Mouse (Mus musculus) intestine, embryonic 14.5 days (tissue): ENCODE measurements at regions not wholly inside any gene's neighbourhood (a gene's known extent, or its start where the extent isn't known, plus 50 kb on each side); places are given as distances from the start of the nearest gene placed in this dataset.

Source experiments
- ATAC-seq: fragments of 200-750 bp; cut with Nextera tagmentation; replicated peaks from 2 replicates; pipeline ENCODE4 v1.8.0; 2017; ENCODE audit warnings: low read depth, moderate number of reproducible peaks, moderate TSS enrichment, moderate library complexity; ENCODE audit not compliant: low FRiP score, low TSS enrichment
- DNase-seq: peaks from one replicate; pipeline ENCODE4 v3.0.0-alpha.2; 2018; ENCODE audit warnings: low spot score
- H3K27ac ChIP-seq: fragments of 300-500 bp; sonication (generic); 2 replicates; pipeline ENCODE4 v1.5.1; 2014; ENCODE audit warnings: low read depth, mild to moderate bottlenecking, control low read depth
- H3K27me3 ChIP-seq: fragments of 300-500 bp; sonication (generic); replicated peaks from 2 replicates; pipeline ENCODE4 v1.6.1; 2014; ENCODE audit warnings: low read length, control low read depth; ENCODE audit not compliant: control insufficient read depth, insufficient read depth
- H3K36me3 ChIP-seq: fragments of 300-500 bp; sonication (generic); 2 replicates; pipeline ENCODE4 v1.6.1; 2014; ENCODE audit warnings: low read length, control low read depth; ENCODE audit not compliant: control insufficient read depth, insufficient read depth
- H3K4me1 ChIP-seq: fragments of 300-500 bp; sonication (generic); replicated peaks from 2 replicates; pipeline ENCODE4 v1.6.1; 2014; ENCODE audit warnings: low read length, control low read depth, mixed read lengths; ENCODE audit not compliant: control insufficient read depth, insufficient read depth
- H3K4me2 ChIP-seq: fragments of 300-500 bp; sonication (generic); 2 replicates; pipeline ENCODE4 v1.6.1; 2014; ENCODE audit warnings: low read length
- H3K4me3 ChIP-seq: fragments of 300-500 bp; sonication (generic); 2 replicates; pipeline ENCODE4 v1.5.1; 2014; ENCODE audit warnings: low read depth, low read length, control low read depth, mixed read lengths
- H3K9ac ChIP-seq: fragments of 300-500 bp; sonication (generic); 2 replicates; pipeline ENCODE4 v1.6.1; 2014; ENCODE audit warnings: mild to moderate bottlenecking, low read length
- H3K9me3 ChIP-seq: fragments of 300-500 bp; sonication (generic); 2 replicates; pipeline ENCODE4 v1.6.1; 2016; ENCODE audit warnings: low read length, control low read depth; ENCODE audit not compliant: control insufficient read depth
- WGBS: fragments of 180-500 bp; shearing (Covaris S2); extraction: QIAGEN DNeasy Blood & Tissue Kit; methylation state at CpG from one replicate; pipeline ENCODE4 v1.1.7; 2014; 5-methylcytosine and 5-hydroxymethylcytosine counted together

- Histone ChIP-seq H3K4me2 (no peak overlapping the region), H3K4me1 (no peaks in the 10 kb centered on the region), H3K4me3 (no peak overlapping the region), H3K36me3 (no peaks in the 10 kb centered on the region), H3K9me3 (no peaks in the 10 kb centered on the region), H3K9ac (no peak overlapping the region), H3K27me3 (no peaks in the 10 kb centered on the region), H3K27ac (no peak overlapping the region)
- DNase-seq (no peak), ATAC-seq (no peak)
- WGBS, result 83% methylated on average over 3 of the region's 3 CpGs
Observed at GRCm38 (mm10) chr5:133940841-133941240, 158.7 kb upstream of the Castor2 start.

GRCm38 (mm10) chr5:133940030-133940429, 159.5 kb upstream of the Castor2 start:
- no peaks in the 10 kb centered on the region for H3K4me1 ChIP-seq
- H3K9me3 ChIP-seq, result no peaks in the 10 kb centered on the region
- H3K36me3 ChIP-seq, result no peaks in the 10 kb centered on the region
- WGBS, result 84% methylated on average over 2 of the region's 2 CpGs
- no peak overlapping the region for H3K27ac ChIP-seq
- no peak for ATAC-seq
- no peak for DNase-seq
- H3K9ac ChIP-seq, result no peak overlapping the region
- no peaks in the 10 kb centered on the region for H3K27me3 ChIP-seq
- no peak overlapping the region for H3K4me2 ChIP-seq
- H3K4me3 ChIP-seq, result no peak overlapping the region

- Histone ChIP-seq H3K27ac (no peak overlapping the region), H3K4me2 (no peak overlapping the region), H3K9me3 (no peaks in the 10 kb centered on the region), H3K36me3 (no peaks in the 10 kb centered on the region), H3K4me3 (no peak overlapping the region), H3K27me3 (no peaks in the 10 kb centered on the region), H3K4me1 (no peaks in the 10 kb centered on the region), H3K9ac (no peak overlapping the region)
- ATAC-seq, result no peak
- WGBS, result 76% methylated on average over 9 of the region's 9 CpGs
- DNase-seq, result no peak
Observed at GRCm38 (mm10) chr5:133937967-133938918, 161.3 kb upstream of the Castor2 start.

GRCm38 (mm10) chr5:133935451-133935850, 164.1 kb upstream of the Castor2 start:
- DNase-seq (no peak), ATAC-seq (no peak)
- no peak overlapping the region for H3K4me2 ChIP-seq
- no peaks in the 10 kb centered on the region for H3K36me3 ChIP-seq
- WGBS, result 90% methylated on average over 6 of the region's 6 CpGs
- no peaks in the 10 kb centered on the region for H3K4me1 ChIP-seq
- no peak overlapping the region for H3K27ac ChIP-seq
- no peak overlapping the region for H3K4me3 ChIP-seq
- H3K9me3 ChIP-seq, result no peaks in the 10 kb centered on the region
- no peak overlapping the region for H3K9ac ChIP-seq
- H3K27me3 ChIP-seq, result no peaks in the 10 kb centered on the region

- H3K27ac ChIP-seq, result no peak overlapping the region
- no peak for ATAC-seq
- 65% methylated on average over 6 of the region's 6 CpGs for WGBS
- H3K4me3 ChIP-seq, result no peak overlapping the region
- H3K36me3 ChIP-seq, result no peaks in the 10 kb centered on the region
- no peak overlapping the region for H3K9ac ChIP-seq
- no peak overlapping the region for H3K4me2 ChIP-seq
- DNase-seq, result no peak
- H3K27me3 ChIP-seq, result no peaks in the 10 kb centered on the region
- H3K4me1 ChIP-seq, result no peaks in the 10 kb centered on the region
- no peaks in the 10 kb centered on the region for H3K9me3 ChIP-seq
Observed at GRCm38 (mm10) chr5:133935006-133935405, 164.5 kb upstream of the Castor2 start.

- no peak for DNase-seq
- ATAC-seq, result no peak
- Histone ChIP-seq H3K4me1 (no peaks in the 10 kb centered on the region), H3K4me2 (no peak overlapping the region), H3K9me3 (no peaks in the 10 kb centered on the region), H3K27me3 (no peaks in the 10 kb centered on the region), H3K9ac (no peak overlapping the region), H3K27ac (no peak overlapping the region), H3K4me3 (no peak overlapping the region), H3K36me3 (no peaks in the 10 kb centered on the region)
- 84% methylated on average over 5 of the region's 5 CpGs for WGBS
Observed at GRCm38 (mm10) chr5:133930101-133930500, 169.4 kb upstream of the Castor2 start.

GRCm38 (mm10) chr5:133927054-133927453, 172.5 kb upstream of the Castor2 start:
- Histone ChIP-seq H3K27ac (no peak overlapping the region), H3K4me2 (no peak overlapping the region), H3K27me3 (no peaks in the 10 kb centered on the region), H3K9me3 (no peaks in the 10 kb centered on the region), H3K9ac (no peak overlapping the region), H3K4me3 (no peak overlapping the region), H3K36me3 (no peaks in the 10 kb centered on the region), H3K4me1 (no peaks in the 10 kb centered on the region)
- WGBS, result 82% methylated on average over 5 of the region's 5 CpGs
- DNase-seq, result no peak
- no peak for ATAC-seq

- Histone ChIP-seq H3K27ac (no peak overlapping the region), H3K9ac (no peak overlapping the region), H3K4me1 (no peaks in the 10 kb centered on the region), H3K9me3 (no peaks in the 10 kb centered on the region), H3K36me3 (no peaks in the 10 kb centered on the region), H3K4me2 (no peak overlapping the region), H3K27me3 (no peaks in the 10 kb centered on the region), H3K4me3 (no peak overlapping the region)
- WGBS, result 29% methylated on average over 5 of the region's 5 CpGs
- DNase-seq, result no peak
- ATAC-seq, result no peak
Observed at GRCm38 (mm10) chr5:133925184-133925900, 174.2 kb upstream of the Castor2 start.
